Mouse (Mus musculus): ENCODE results near the gene Brd3os.

Gene Brd3os

DNA sequence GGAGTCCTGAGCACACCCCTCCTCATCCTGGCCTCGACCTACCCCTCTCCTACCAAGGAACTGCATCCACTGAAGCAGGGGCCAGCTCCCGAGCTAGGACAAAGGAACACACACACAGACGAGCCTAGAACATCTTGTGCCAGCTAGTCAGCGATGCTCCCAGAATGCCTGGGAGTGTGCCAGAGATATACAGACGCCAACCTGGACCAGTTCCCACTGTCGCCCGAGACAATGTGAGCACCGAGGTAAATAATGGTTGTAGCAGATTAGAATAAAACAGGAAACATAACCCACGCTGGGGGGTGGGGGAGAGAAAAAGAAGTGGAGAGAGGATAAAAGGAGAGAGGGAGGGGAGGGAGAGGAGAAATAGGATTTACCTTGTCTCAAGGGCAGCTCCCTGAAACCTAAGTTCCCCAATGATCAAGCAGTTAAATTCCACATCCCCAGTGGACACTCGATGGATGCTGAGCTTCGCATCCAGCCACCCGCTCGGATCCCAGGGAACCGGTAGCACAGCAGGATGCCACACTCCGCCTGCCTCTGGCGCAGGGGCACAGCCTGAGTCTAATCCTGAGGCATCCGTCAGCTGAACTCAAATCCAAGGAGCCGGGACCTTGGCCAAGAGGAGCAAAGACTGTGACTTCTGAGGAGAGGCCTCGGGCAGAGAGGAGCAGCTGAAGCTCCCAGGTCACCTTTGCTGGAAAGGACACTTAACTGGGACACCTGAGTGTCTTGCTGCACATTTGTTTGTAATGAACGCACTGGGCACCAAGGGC, 20.6 kb upstream of the Brd3os start:
- DNase-seq: no peak

DNA sequence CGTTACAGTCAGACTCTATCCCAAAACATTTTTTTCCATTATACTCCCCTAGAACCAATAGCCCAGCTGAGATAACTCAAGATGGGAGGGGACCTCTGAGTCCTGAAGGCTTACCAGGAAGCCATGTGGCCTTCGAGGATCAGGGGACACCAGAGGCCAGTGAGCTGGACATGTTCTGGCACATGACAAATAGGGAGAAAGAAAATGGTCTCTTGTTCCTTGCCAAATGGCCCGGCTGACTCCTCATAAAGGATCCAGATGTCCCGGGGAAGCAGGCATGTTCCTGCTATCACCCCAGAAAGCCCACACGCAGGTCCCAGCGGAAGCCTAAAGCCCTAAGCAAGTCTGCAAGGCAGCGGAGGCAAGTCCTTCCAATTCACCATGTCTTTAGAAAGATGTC, 18.5 kb upstream of the Brd3os start:
- no peak for DNase-seq

DNA sequence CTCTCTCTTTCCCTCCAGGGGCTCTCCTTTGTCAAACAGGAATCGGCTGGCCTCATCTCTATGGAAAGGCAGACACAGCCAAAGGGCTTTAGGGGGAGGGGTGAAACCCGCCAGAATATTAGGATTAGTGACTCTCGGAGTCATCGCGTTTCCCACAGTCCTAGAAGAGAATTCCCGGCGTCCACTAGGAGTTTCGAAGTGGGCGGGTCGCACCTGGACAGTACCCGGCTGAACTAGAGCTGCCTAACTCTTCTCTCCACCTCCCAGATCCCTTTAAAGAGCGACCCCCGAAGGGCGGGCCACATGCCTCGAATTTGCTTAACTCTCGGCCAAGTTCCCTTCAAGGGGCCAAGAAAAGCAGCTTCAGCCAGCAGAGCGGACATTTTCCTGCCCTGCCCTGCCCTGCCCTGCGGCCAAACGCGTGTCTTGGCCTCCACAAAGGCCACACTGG, 16.9 kb upstream of the Brd3os start:
- DNase-seq: no peak

DNA sequence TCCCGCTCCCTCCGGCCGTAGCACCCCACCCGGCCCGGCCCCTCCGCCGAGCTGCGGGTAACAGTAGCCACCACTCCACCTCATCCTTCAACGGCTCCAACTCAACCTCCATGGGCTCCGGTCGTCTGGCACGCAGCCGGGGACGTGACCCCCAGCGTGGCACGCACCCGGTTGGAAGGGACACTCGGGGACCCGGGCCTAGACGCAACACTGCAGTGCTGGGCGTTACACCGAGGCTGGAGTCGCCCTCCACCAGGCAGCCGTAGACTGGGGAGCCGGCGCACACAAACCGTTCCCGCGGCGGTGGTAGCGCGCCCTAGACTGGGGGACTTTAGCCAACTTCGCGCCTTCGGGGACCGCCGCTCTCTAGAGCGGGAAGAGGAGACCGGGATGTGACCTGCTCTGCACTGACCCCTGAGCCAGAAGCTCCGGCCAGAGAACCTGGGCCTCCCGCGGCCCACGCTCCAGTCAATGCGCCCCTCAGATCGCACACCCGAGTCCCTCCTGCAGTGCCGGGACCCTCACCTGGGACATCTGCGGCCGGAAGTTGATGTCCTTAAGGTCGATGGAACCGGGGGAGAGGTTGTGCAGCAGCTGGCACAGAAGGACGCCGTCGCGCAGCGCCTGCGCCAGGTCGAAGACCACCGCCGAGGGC, 16.2 kb upstream of the Brd3os start:
- DNase-seq: peak; percentile 68

DNA sequence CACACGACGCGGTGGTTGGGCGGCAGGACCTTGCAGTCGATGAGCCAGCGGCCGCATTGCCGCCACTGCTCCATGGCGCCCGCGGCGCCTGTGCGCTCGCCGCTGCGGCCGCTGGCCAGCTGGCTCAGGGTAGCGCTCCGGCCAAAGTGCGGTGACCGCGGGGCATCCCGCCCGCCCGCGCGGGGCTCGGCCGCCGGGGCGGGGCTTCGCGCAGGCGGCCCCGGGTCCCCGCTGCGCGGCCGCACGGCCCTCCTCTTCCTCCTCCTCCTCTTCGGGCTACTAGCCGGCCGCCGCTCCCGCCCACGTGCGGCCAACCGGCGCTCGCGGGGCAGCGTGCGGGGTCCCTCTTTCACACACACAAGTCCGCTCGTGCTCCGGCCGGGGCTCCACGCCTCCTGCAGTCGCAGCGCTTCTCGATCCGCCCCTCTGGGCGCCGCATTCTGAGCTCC, 15.7 kb upstream of the Brd3os start:
- DNase-seq: no peak

DNA sequence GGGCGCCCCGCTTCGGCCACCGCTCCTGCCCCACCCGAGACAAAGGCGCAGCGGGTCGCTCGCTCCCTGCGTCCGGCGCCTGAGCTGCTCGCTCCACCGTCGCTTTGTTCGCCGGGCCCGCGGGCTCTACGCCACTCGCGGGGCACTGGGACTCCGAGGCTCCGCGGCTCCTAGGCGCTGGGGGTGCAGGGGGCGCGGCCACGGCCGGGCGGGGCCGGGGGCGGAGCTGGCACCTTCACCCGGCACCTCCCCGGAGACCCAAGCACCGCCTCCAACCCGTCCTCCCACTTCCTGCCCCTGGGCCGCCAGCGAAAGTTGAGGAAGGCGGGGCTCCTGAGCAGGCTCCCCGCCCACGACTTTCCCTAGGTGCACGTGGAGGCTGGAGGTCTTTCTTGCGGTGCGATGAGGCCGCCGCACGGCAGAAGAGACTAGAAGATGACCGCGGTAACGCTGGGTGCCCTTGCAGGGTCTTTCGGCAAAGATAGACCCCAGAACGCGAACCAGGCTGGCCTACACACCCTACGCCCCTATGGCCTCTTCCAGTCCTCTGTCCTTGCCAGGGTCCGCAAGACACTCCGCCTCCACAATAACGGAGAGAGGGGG, 15.2 kb upstream of the Brd3os start, which contains the start of gene Vav2:
Vav2 (minus strand) TSS at position 179 of the 603 bp plus-strand sequence.
- DNase-seq: peak; percentile 98

DNA sequence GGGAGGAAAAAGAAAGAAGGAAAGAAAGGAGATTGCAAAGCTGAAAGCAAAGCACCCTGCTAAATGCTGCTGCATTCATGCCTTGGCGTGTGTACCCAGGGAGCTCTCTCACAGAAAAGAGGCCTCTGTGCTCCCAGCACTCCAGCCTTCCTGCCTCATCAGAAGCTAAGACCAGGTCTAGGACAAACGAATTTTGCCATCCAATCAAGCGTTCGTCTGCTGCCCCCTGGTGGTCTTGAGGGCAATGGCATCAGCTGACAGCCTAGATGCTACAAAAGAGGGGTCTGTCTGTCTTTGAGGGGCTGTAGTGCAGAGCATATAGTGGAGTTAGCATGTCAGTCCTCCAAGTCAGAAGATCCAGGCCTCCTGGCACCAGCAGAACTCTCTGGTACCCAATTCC, 14.1 kb upstream of the Brd3os start:
- peak; percentile 89 for DNase-seq

DNA sequence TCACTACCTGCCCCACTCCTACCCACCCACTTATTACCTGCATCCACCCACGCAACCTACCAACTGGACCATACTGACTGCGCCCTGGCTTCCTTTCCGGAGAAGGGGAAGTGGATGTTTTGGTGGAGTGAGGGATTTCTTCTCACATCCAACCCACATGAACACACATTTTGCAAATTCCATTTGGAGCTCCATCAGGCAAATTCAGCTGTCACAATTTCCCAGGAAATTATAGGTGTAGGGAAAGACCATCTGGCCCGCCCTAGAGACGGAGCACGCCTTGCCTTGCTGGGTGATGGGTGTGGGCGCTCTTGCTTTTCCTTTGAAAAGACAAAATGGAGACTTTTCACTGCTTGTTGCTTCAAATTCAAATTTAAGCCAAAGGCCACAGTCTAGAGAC, 11.5 kb upstream of the Brd3os start:
- no peak for DNase-seq

DNA sequence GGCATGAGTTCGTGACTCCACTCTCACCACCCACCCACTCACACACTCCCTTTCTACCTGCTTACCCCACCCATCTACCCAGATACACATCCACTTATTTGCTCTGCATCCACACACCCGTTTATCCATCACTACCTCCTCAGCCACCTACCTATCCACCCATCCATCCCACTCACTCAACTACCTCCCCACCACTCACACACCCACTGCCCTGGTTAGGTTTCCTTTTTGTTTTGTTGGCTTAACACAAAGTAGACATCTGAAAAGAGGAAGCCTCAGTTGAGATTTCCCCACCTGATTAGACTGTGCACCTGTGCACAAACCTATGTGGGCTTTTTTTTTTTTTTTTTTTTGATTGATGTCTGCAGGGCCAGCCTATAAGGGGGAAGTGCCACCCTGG, 9.5 kb upstream of the Brd3os start:
- peak; percentile 67 for DNase-seq

DNA sequence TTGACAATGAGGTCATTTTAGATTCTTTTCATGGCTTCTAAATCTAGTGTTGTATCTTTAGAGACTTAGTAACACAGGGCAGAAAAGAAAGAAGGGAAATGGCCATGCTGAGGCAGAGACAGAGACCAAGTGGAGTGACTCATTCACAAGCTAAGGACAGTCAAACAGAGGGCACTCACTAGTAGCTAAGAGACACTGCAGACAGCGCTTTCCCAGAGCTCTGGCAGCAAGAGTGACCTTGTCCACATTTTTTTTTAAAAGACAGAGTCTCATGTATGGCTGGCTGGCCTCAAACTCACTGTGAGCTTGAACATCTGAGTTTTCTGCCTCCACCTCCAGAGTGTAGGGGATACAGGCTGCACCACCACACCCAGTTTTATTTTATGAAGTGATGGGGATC, 4.2 kb upstream of the Brd3os start:
- DNase-seq: no peak

DNA sequence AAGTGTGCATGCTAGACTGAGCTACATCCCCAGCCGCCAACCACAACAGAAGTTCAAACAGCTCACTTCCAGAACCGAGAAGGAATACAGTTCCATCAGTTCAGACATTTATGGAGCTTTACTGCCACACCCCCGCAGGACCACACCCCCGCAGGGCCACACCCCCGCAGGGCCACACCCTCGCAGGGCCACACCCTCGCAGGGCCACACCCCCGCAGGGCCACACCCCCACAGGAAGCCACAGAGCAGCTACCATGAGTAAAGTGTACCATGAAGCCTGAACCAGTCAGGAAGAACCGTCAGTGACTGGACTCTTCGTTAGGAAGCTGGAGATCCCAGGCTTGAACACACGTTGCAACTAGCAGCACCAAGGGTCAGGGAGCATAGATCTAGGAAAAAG, 3.8 kb upstream of the Brd3os start:
- DNase-seq: peak; percentile 70

DNA sequence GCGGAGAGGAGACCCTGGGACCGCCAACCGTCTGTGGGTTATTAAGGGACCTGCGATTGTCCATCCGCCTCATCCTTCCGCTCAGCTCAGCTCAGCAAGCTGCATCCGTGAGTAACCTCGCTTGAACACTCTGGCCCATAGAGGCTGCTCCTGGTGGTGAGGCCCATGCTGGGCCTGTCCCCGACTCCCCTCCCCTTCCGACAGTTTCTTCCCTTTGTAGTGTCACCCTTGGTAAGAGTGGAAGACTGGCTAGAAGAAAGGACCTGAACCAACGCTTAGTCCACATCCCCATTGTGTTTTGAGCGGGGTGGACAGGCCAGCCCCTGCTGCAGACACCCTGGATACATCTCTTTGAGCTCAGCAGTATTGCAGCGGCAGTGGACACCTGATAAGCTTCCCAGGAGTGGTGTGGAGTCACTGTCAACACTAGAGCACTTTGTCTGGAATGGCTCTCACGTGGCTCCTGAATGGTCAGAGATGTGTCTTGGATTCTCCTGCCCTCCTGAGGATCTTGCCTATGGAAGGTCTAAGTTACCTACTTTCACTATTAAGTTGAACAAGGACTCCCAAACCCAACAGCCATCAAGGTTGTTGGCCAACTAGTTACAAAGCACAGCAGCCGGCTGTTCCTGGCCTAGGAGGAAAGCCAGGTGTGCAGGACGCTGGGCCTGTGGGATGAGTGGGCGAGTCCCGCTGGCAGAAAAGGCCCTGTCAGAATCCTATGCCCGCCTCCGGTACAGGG, 755 bp downstream of the Brd3os start:
- DNase-seq: no peak

DNA sequence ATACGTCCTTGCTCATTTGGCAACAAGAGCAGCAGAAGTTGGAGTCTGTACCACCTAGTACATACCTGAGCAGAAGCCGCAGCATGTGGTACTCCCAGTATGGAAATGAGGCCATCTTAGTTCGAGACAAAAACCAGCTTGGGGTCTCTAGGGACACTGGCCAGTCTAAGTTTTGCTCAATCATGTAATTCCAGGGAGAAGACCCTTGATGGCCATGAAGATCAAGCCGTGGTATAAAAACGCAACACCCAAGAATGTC, 1.3 kb downstream of the Brd3os start:
- no peak for DNase-seq

DNA sequence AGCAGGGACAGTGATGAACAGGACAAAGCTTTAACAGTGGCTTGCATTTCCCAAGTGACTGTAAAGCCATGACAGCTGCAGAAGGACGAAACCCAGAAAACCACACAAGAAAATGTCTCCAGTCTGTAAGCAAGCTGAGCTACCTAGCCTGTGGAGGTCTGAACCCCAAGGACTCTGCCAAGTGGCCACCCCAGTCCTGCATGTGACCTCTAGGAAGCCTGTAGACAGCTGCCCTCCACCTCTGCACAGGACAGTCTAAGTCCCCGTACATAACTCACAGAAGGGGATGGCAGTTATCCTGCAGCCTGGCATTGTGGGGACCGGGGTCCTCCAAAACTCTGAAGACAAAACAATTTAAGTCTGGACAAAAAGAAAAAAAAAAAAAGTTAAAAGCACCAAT, 3.8 kb downstream of the Brd3os start:
- DNase-seq: no peak

DNA sequence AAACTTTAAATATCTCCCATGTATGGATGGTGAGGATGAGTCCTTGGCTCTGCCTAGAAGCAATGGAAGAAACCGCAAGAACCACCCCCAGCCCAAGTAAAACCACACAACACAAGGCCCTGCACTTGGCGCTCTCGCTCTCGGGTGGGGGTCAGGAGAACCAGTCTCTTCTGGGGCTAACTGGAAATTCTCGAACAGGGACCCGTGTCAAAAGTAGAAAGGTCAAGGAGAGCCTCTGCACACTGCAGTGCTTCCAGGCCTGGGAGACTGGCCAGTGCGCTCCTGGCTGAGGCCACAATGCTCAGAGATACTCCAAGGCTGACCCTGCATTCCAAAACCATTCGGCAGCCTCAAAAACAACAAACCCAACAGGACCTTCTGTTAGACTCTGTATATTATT, 4.7 kb downstream of the Brd3os start:
- DNase-seq: no peak

DNA sequence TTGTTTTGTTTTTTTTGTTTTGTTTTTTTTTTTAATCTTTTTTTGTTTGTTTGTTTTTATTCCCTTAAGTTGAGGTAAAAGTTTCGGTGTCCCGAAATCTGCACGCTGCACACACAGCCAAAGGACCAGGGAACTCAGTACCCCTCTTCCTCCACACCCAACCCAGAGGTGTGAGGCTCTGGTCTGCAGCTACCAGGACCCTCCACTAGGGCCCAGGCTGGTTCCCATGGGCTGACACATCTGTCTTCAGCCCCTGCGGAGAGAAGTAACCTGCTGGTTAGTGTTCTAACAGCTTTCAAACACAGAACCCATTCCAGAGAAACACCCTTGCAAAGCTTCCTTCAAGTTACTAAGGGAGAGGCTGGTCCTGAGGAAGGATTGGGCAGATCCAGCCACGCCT, 5.7 kb downstream of the Brd3os start:
- peak; percentile 38 for DNase-seq

DNA sequence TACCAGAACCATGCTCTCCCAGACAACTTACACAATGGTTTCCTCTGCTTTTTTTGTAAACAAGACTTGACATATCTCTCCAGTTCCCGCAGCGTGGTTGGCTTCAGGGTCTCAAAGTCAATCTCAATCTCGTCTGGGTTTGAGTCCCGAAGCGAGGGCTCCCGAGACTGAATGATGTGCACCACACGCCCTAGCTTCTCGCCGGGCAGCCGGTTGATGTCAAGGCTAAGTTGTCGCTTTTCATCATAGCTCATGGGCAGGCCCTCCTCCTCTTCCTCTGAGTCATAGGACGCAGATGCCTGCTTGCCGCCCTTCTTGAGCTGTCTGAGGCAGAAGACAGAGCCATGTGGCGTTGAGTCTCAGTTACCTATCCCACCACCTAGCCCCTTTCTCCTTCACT, 8.1 kb downstream of the Brd3os start:
- no peak for DNase-seq

DNA sequence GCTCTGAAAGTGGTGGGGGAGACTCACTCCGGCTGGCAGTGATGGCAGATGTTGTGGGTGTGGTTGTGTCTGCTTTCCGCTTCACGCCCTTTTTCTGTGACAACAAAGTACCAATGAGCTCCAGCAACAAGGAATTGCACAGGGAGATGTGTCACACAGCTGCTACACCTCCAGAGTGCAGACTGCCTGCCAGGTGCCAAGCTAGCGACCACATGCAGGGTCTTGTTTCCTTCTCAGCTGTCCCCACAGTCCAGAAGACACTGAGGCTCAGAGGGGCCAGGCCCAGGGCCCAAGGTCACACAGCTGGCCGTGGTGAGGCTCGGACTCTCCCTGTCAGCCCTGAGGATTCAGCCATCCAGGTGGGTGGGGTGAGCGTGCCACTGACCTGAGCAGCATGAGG, 17.6 kb downstream of the Brd3os start:
- DNase-seq: no peak

DNA sequence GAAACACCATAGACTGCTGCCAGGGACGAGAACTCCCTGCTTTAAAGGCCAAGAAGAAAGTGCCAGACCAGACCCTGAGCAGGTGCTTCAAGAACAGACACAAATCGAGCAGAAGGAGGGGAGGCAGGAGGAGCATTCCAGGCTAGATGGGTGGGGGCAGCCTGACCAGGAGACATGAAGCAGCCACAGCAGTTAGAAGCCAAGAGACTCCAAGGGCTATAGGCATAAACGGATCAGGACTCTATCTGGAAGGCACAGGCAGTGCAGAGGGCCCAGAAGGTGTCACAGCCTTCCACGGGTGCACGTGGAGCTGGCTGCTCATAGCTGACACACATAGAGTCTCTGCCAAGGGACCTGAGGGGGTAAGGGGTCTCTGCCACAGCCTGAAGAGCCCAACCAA, 18.0 kb downstream of the Brd3os start:
- no peak for DNase-seq

DNA sequence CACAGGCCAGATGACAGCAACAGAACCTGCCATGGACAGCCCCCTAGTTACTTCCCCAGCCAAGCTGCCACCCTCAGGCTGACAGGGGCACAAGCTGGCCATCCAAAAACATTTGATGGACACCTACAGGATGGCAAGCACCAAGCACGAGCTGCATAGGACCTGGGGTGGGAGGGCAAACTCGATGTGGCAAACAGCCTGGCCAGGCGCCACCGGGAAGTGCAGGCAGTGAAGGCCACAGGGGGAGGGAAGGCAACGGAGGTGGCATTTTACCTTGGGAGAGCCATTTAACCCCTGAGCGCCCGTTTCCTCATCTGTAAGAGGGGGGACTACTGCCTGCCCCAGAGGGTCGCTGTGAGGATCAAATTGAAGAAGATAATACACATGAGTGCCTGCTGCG, 18.5 kb downstream of the Brd3os start:
- DNase-seq: no peak

DNA sequence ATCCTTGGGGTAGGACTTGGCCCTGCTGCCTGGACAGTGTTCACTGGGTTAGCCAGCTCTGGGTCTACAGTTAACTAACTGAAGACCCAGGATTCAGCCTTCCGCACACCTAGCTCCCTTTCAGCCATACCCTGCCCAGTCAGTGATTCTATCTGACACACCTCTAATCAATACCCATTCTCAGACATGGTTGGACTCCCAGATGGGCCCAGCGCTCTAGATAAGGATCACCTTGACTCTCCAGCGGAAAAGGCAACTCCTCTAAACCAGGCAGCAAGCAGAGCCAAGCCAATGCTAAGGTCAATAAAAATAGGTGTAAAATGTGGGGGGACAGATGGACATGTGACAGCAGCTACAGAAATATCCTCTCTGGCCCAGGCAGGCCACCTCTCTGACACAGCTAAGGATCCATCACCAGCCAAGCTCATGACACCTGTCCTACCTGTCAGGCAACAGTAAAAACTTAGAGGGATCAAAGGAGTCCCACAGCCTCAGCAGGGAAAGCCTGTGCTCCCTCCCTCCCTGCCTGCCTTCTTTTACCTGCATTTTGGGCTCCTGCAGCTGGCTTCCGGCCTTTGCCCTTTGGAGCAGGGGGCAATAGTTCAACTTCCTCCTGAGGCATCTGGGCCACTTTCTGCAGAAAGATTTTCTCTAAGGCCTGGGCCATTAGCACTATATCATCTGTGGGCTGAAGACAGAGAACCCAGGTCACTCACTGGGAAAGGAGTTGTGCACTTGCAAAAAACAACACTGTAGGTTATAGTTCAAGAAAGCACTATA, 19.9 kb downstream of the Brd3os start:
- DNase-seq: no peak

DNA sequence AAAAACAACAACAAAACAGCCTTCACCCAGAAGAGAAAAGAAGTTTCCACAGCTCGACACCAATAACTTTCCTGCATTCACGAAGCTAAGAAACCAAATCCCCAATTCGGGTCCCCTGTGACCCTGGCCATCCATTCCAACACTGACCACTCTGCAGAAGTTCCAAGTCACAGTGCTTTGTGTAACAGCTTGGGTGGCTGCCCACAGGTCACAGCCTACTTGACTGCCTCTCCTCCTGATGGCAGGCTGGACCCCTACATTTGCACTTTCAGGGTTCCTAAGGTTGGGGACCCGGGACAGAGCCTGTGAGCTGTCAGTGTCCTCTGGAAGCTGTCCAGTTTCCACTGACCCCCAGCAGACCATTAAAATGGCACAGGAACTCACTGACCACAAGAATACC, 20.8 kb downstream of the Brd3os start:
- DNase-seq: no peak
